Mouse (Mus musculus) lung, postnatal 0 days (tissue): ENCODE results near the gene Fuom. TPM values are rescaled to one million over a fixed set of nuclear protein-coding genes. Genes with fewer than 3 reads are reported as not detected.

ENCODE experiments used
- ATAC-seq: fragments of 200-750 bp; cut with Nextera tagmentation; 2 replicates; pipeline ENCODE4 v1.8.0; 2017; ENCODE audit warnings: moderate library complexity
- DNase-seq: peaks from one replicate; pipeline ENCODE4 v3.0.0-alpha.2; 2016; ENCODE audit warnings: low spot score
- H3K27ac ChIP-seq: fragments of 300-500 bp; sonication (generic); 2 replicates; pipeline ENCODE4 v1.5.1; 2014; ENCODE audit warnings: antibody characterized with exemption, mild to moderate bottlenecking, low read length, mixed read lengths
- H3K27me3 ChIP-seq: fragments of 300-500 bp; sonication (generic); replicated peaks from 2 replicates; pipeline ENCODE4 v1.6.1; 2014; ENCODE audit warnings: low read length, mixed read lengths; ENCODE audit not compliant: insufficient read depth
- H3K36me3 ChIP-seq: fragments of 300-500 bp; sonication (generic); 2 replicates; pipeline ENCODE4 v1.6.1; 2014; ENCODE audit warnings: low read length, mixed read lengths; ENCODE audit not compliant: insufficient read depth
- H3K4me1 ChIP-seq: fragments of 300-500 bp; sonication (generic); 2 replicates; pipeline ENCODE4 v1.6.1; 2014; ENCODE audit warnings: antibody characterized with exemption, low read depth, low read length, mixed read lengths; ENCODE audit not compliant: insufficient read depth
- H3K4me2 ChIP-seq: fragments of 300-500 bp; sonication (generic); replicated peaks from 2 replicates; pipeline ENCODE4 v1.6.1; 2014; ENCODE audit warnings: low read depth, mild to moderate bottlenecking, low read length, moderate library complexity, mixed read lengths
- H3K4me3 ChIP-seq: fragments of 300-500 bp; sonication (generic); 2 replicates; pipeline ENCODE4 v1.5.1; 2014; ENCODE audit warnings: low read depth, low read length
- H3K9ac ChIP-seq: fragments of 300-500 bp; sonication (generic); replicated peaks from 2 replicates; pipeline ENCODE4 v1.6.1; 2014; ENCODE audit warnings: low read depth, mild to moderate bottlenecking
- H3K9me3 ChIP-seq: fragments of 300-500 bp; sonication (generic); 2 replicates; pipeline ENCODE4 v1.6.1; 2016; ENCODE audit warnings: low read length, mixed read lengths
- CTCF ChIP-seq: IDR thresholded peaks from 2 replicates; pipeline ENCODE4 v1.5.1; 2016; ENCODE audit warnings: antibody characterized with exemption, mild to moderate bottlenecking
- EP300 ChIP-seq: IDR thresholded peaks from 2 replicates; pipeline ENCODE4 v1.6.1; 2016; ENCODE audit warnings: antibody characterized with exemption, mild to moderate bottlenecking, control low read depth
- WGBS: fragments of 180-500 bp; shearing (Covaris S2); extraction: QIAGEN DNeasy Blood & Tissue Kit; methylation state at CpG from one replicate; pipeline ENCODE4 v1.1.7; 2014; 5-methylcytosine and 5-hydroxymethylcytosine counted together
- polyA plus RNA-seq: library from polyadenylated mRNA; unstranded; fragments of >200 nt; fragmentation: Nextera tagmentation; extraction: Ambion mirVana; gene quantifications from 2 replicates; pipeline ENCODE4 v1.2.1, GENCODE M21; 2015

Gene Fuom
- polyA plus RNA-seq, 1 experiment from 2014 or later: 19.0 TPM

GRCm38 (mm10) chr7:140080503-140081156, 21.6 kb downstream of the Fuom start:
- Histone ChIP-seq H3K9me3 (no peaks in the 10 kb centered on the region), H3K4me1 (no peaks in the 10 kb centered on the region), H3K27me3 (0 out of 2 replicates have a peak, but pooled peaks cover 21% of the 10 kb centered on the region), H3K9ac (0 out of 2 replicates have a peak overlapping the region, but pooled peaks have one; percentile 3), H3K4me3 (no peak overlapping the region), H3K4me2 (no peak overlapping the region), H3K36me3 (no peaks in the 10 kb centered on the region), H3K27ac (no peak overlapping the region)
- ATAC-seq (peak; percentile 72), DNase-seq (peak; percentile 69)
- no peak for TF ChIP-seq EP300
- TF ChIP-seq CTCF: no peak
- WGBS: 1% methylated on average over 24 of the region's 24 CpGs

GRCm38 (mm10) chr7:140078711-140079110, 23.5 kb downstream of the Fuom start:
- WGBS: 9% methylated on average over 5 of the region's 5 CpGs
- no peak for ATAC-seq

GRCm38 (mm10) chr7:140077698-140078097, 24.5 kb downstream of the Fuom start:
- Histone ChIP-seq H3K4me2 (no peak overlapping the region), H3K36me3 (no peaks in the 10 kb centered on the region), H3K27ac (no peak overlapping the region), H3K4me3 (no peak overlapping the region), H3K27me3 (0 out of 2 replicates have a peak, but pooled peaks cover 21% of the 10 kb centered on the region), H3K4me1 (no peaks in the 10 kb centered on the region), H3K9me3 (no peaks in the 10 kb centered on the region), H3K9ac (no peak overlapping the region)
- no peak for DNase-seq
- ATAC-seq: no peak
- 62% methylated on average over 6 of the region's 6 CpGs for WGBS
- TF ChIP-seq EP300 (no peak), CTCF (no peak)

More at GRCm38 (mm10) chr7:140078711-140079110, 23.5 kb downstream of the Fuom start:
- H3K27me3 ChIP-seq: 0 out of 2 replicates have a peak, but pooled peaks cover 21% of the 10 kb centered on the region
- peak; percentile 88 for TF ChIP-seq CTCF
- peak; percentile 27; the same call in 1 of the 2 replicates for TF ChIP-seq EP300
- H3K4me2 ChIP-seq: no peak overlapping the region
- H3K27ac ChIP-seq: no peak overlapping the region
- no peaks in the 10 kb centered on the region for H3K9me3 ChIP-seq
- DNase-seq: peak; percentile 79
- H3K4me3 ChIP-seq: no peak overlapping the region
- H3K4me1 ChIP-seq: no peaks in the 10 kb centered on the region
- H3K36me3 ChIP-seq: no peaks in the 10 kb centered on the region
- no peak overlapping the region for H3K9ac ChIP-seq

- Histone ChIP-seq H3K4me2 (peak overlapping the region; percentile 50), H3K9me3 (no peaks in the 10 kb centered on the region), H3K4me1 (no peaks in the 10 kb centered on the region), H3K9ac (0 out of 2 replicates have a peak overlapping the region, but pooled peaks have one; percentile 19), H3K36me3 (no peaks in the 10 kb centered on the region), H3K4me3 (peak overlapping the region; percentile 19), H3K27ac (no peak overlapping the region), H3K27me3 (no peaks in the 10 kb centered on the region; the same call in 1 of the 2 replicates)
- peak; percentile 38 for DNase-seq
- whole genome bisulfite sequencing: 37% methylated on average over 38 of the region's 39 CpGs
- peak; percentile 62 for ATAC-seq
- no peak for TF ChIP-seq CTCF
- no peak for TF ChIP-seq EP300
Observed at GRCm38 (mm10) chr7:140070042-140070711, 32.1 kb downstream of the Fuom start.

- Histone ChIP-seq H3K27ac (no peak overlapping the region), H3K9me3 (no peaks in the 10 kb centered on the region), H3K27me3 (peaks cover 11% of the 10 kb centered on the region), H3K9ac (no peak overlapping the region), H3K4me2 (no peak overlapping the region), H3K4me3 (no peak overlapping the region), H3K36me3 (no peaks in the 10 kb centered on the region), H3K4me1 (no peaks in the 10 kb centered on the region)
- DNase-seq (no peak), ATAC-seq (no peak)
- 51% methylated on average over 6 of the region's 6 CpGs for WGBS
- TF ChIP-seq CTCF (no peak), EP300 (no peak)
Observed at GRCm38 (mm10) chr7:140067397-140067796, 34.8 kb downstream of the Fuom start.

GRCm38 (mm10) chr7:140063092-140063491, 39.1 kb downstream of the Fuom start:
- ATAC-seq (no peak), DNase-seq (peak; percentile 70)
- WGBS: 19% methylated on average over 7 of the region's 7 CpGs
- TF ChIP-seq EP300 (no peak), CTCF (peak; percentile 84)
- H3K27ac ChIP-seq: no peak overlapping the region
- no peak overlapping the region for H3K9ac ChIP-seq
- H3K36me3 ChIP-seq: no peaks in the 10 kb centered on the region
- peaks cover 50% of the 10 kb centered on the region for H3K27me3 ChIP-seq
- no peaks in the 10 kb centered on the region for H3K9me3 ChIP-seq
- H3K4me3 ChIP-seq: no peak overlapping the region
- 0 out of 2 replicates have a peak, but pooled peaks cover 6% of the 10 kb centered on the region for H3K4me1 ChIP-seq
- H3K4me2 ChIP-seq: no peak overlapping the region
